Mouse (Mus musculus): ENCODE measurements at regions not wholly inside any gene's neighbourhood (a gene's known extent, or its start where the extent isn't known, plus 50 kb on each side); places are given as distances from the start of the nearest gene placed in this dataset.

- TF ChIP-seq CTCF (IDR thresholded peaks at IDR 0.05; ENCODE audit: low read depth, low read length): no peak
- TF ChIP-seq TAL1 (conservative IDR thresholded peaks at IDR 0.05; ENCODE audit: low read depth, low read length): no peak
- no peak for TF ChIP-seq GATA1 (IDR thresholded peaks at IDR 0.05; ENCODE audit: borderline replicate concordance, low read length)
- TF ChIP-seq POLR2AphosphoS5 (IDR thresholded peaks at IDR 0.05; ENCODE audit: insufficient replicate concordance, low read depth, low read length): no peak
- no peak for TF ChIP-seq GATA2 (IDR thresholded peaks at IDR 0.05; ENCODE audit: borderline replicate concordance, low read depth, low read length)
Observed at GRCm38 (mm10) chr1:189063699-189064098, 56.1 kb upstream of the Kctd3 start.
